Mouse (Mus musculus) midbrain, embryonic 13.5 days (tissue): Measurements from ENCODE around the gene Sptb. TPM values are rescaled to one million over a fixed set of nuclear protein-coding genes. Genes with fewer than 3 reads are reported as not detected.

Source experiments
- ATAC-seq: fragments of 200-750 bp; cut with Nextera tagmentation; 2 replicates; pipeline ENCODE4 v1.8.0; 2017; ENCODE audit warnings: mild to moderate bottlenecking, moderate TSS enrichment, moderate library complexity
- H3K27ac ChIP-seq: fragments of 300-500 bp; sonication (generic); 2 replicates; pipeline ENCODE4 v1.5.1; 2015; ENCODE audit warnings: inconsistent platforms, mild to moderate bottlenecking, moderate library complexity
- H3K27me3 ChIP-seq: fragments of 300-500 bp; sonication (generic); 2 replicates; pipeline ENCODE4 v1.6.1; 2015; ENCODE audit warnings: mild to moderate bottlenecking, inconsistent platforms
- H3K36me3 ChIP-seq: fragments of 300-500 bp; sonication (generic); 2 replicates; pipeline ENCODE4 v1.6.1; 2015; ENCODE audit warnings: mild to moderate bottlenecking, inconsistent platforms
- H3K4me1 ChIP-seq: fragments of 300-500 bp; sonication (generic); replicated peaks from 2 replicates; pipeline ENCODE4 v1.6.1; 2015; ENCODE audit warnings: inconsistent platforms
- H3K4me2 ChIP-seq: fragments of 300-500 bp; sonication (generic); replicated peaks from 2 replicates; pipeline ENCODE4 v1.6.1; 2015; ENCODE audit warnings: moderate library complexity, mild to moderate bottlenecking, inconsistent platforms
- H3K4me3 ChIP-seq: fragments of 300-500 bp; sonication (generic); replicated peaks from 2 replicates; pipeline ENCODE4 v1.5.1; 2015; ENCODE audit warnings: mild to moderate bottlenecking, inconsistent platforms
- H3K9ac ChIP-seq: fragments of 300-500 bp; sonication (generic); replicated peaks from 2 replicates; pipeline ENCODE4 v1.6.1; 2015; ENCODE audit warnings: mild to moderate bottlenecking, inconsistent platforms
- H3K9me3 ChIP-seq: fragments of 300-500 bp; sonication (generic); 2 replicates; pipeline ENCODE4 v1.6.1; 2016; ENCODE audit warnings: mild to moderate bottlenecking, inconsistent platforms
- WGBS: fragments of 180-500 bp; shearing (Covaris S2); methylation state at CpG from one replicate; pipeline ENCODE4 v1.1.7; 2015; 5-methylcytosine and 5-hydroxymethylcytosine counted together
- microRNA-seq: library from miRNA; unstranded; fragments of <30 nt; microRNA quantifications from one replicate; pipeline ENCODE4, GENCODE M21; 2016
- polyA plus RNA-seq: library from polyadenylated mRNA; unstranded; fragments of >200 nt; fragmentation: Nextera tagmentation; extraction: Ambion mirVana; gene quantifications from 2 replicates; pipeline ENCODE4 v1.2.1, GENCODE M21; 2015

Sptb gene
- polyA plus RNA-seq, 1 experiment from 2014 or later = 1.1 TPM

- H3K4me1 ChIP-seq = peaks cover 27% of the 10 kb centered on the region
- H3K27me3 ChIP-seq = peaks cover 77% of the 10 kb centered on the region
- H3K4me3 ChIP-seq = peak overlapping the region; percentile 58
- H3K9me3 ChIP-seq = no peaks in the 10 kb centered on the region
- peak overlapping the region; percentile 93 for H3K4me2 ChIP-seq
- peak overlapping the region; percentile 61; the same call in 1 of the 2 replicates for H3K9ac ChIP-seq
- ATAC-seq = no peak
- no peaks in the 10 kb centered on the region for H3K36me3 ChIP-seq
- WGBS = 2% methylated on average over 11 of the region's 11 CpGs
- H3K27ac ChIP-seq = no peak overlapping the region
Measured at GRCm38 (mm10) chr12:76534233-76534632, 176.1 kb downstream of the Sptb start.

GRCm38 (mm10) chr12:76533377-76534222 lies 176.7 kb downstream of the Sptb start:
- ATAC-seq = peak; percentile 80
- Histone ChIP-seq H3K27ac (no peak overlapping the region), H3K27me3 (peaks cover 83% of the 10 kb centered on the region), H3K9me3 (no peaks in the 10 kb centered on the region), H3K9ac (peak overlapping the region; percentile 61), H3K4me3 (peak overlapping the region; percentile 58), H3K36me3 (no peaks in the 10 kb centered on the region), H3K4me2 (peak overlapping the region; percentile 93), H3K4me1 (peaks cover 27% of the 10 kb centered on the region)
- under 1% methylated on average over 74 of the region's 74 CpGs for WGBS

GRCm38 (mm10) chr12:76532926-76533376 lies 177.4 kb downstream of the Sptb start:
- ATAC-seq = peak; percentile 37
- Histone ChIP-seq H3K27me3 (peaks cover 86% of the 10 kb centered on the region), H3K36me3 (no peaks in the 10 kb centered on the region), H3K9me3 (no peaks in the 10 kb centered on the region), H3K4me1 (peaks cover 27% of the 10 kb centered on the region), H3K9ac (peak overlapping the region; percentile 61), H3K4me2 (peak overlapping the region; percentile 93), H3K27ac (no peak overlapping the region), H3K4me3 (peak overlapping the region; percentile 58)
- under 1% methylated on average over 31 of the region's 31 CpGs for WGBS

GRCm38 (mm10) chr12:76531986-76532925 lies 178.1 kb downstream of the Sptb start:
- no peak for ATAC-seq
- no peak overlapping the region for H3K27ac ChIP-seq
- H3K4me3 ChIP-seq = peak overlapping the region; percentile 58
- H3K27me3 ChIP-seq = peaks cover 86% of the 10 kb centered on the region
- H3K9ac ChIP-seq = peak overlapping the region; percentile 61; the same call in 1 of the 2 replicates
- peaks cover 27% of the 10 kb centered on the region for H3K4me1 ChIP-seq
- peak overlapping the region; percentile 93 for H3K4me2 ChIP-seq
- H3K36me3 ChIP-seq = no peaks in the 10 kb centered on the region
- H3K9me3 ChIP-seq = no peaks in the 10 kb centered on the region
- 3% methylated on average over 19 of the region's 19 CpGs for WGBS

- Histone ChIP-seq H3K27me3 (peaks cover 72% of the 10 kb centered on the region), H3K4me2 (no peak within 1 kb of the TSS), H3K36me3 (no peaks in the 10 kb centered on the region), H3K4me3 (no peak within 1 kb of the TSS), H3K27ac (no peak within 1 kb of the TSS), H3K9ac (no peak within 1 kb of the TSS), H3K9me3 (no peaks in the 10 kb centered on the region), H3K4me1 (peaks cover 27% of the 10 kb centered on the region)
- WGBS = 32% methylated on average over 6 of the region's 6 CpGs
- no peak for ATAC-seq
Measured at GRCm38 (mm10) chr12:76530580-76531139, 179.7 kb downstream of the Sptb start, which contains the start of gene Plekhg3. Plekhg3 (plus strand) TSS chr12:76530891.

Small RNA genes lying within 50 kb of the gene (microRNA-seq; reads per million reads assigned to microRNA genes)
- gene Mir5135 = not detected

Other genes starting within 250 kb of the Sptb start
- 0.78 and 1.4 TPM in 2 replicates for gene Plekhg3, start 179.7 kb downstream of the Sptb start, polyA plus RNA-seq
- gene Churc1, start 55.0 kb upstream of the Sptb start, polyA plus RNA-seq = 115 and 125 TPM in 2 replicates
- 33.4 and 36.8 TPM in 2 replicates for gene Fntb, start 55.0 kb upstream of the Sptb start, polyA plus RNA-seq
- not detected in 2 replicates for gene Gpx2, start 85.0 kb upstream of the Sptb start, polyA plus RNA-seq
- gene Rab15, start 112.4 kb upstream of the Sptb start, polyA plus RNA-seq = 21.1 and 22.9 TPM in 2 replicates